Mouse (Mus musculus): ENCODE data around the gene AU015836. TPM values are rescaled to one million over a fixed set of nuclear protein-coding genes. Genes with fewer than 3 reads are reported as not detected.

AU015836 gene
- polyA plus RNA-seq (2014; fragmentation: Nextera tagmentation; extraction: Ambion mirVana), result not detected in 2 replicates

DNA sequence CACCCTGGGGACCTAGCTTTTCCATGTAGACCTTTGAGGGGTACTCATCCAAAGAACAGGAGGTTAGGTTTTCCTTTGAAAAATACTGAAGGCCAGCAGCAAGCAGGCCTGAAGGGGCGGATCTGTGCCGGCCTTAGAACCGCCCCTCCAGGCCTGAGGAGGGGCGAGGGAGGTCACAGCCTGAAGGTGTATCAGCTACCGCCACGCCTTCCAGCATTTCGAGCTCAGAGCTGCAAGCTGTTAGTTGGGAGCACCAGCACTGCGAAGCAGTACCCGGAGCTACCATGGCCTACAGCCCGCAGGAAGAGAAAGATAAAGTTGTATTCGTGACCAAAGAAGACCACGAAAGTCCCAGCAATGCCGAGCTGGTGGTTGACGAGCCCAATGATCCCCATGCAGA, at the start of gene AU015836:
Gene AU015836, plus strand, starts transcription at position 216 of the 400 bp plus-strand sequence.
- WGBS, result 47% methylated on average over 14 of the region's 14 CpGs
- TF ChIP-seq CTCF (IDR thresholded peaks at IDR 0.05; ENCODE audit: low read depth), result no peak
- no peak for ATAC-seq (ENCODE audit: insufficient read depth)
- H3K27ac ChIP-seq (ENCODE audit: low read depth), result no peak within 1 kb of the TSS
- no peaks in the 10 kb centered on the region for H3K9me3 ChIP-seq (ENCODE audit: low read depth, low read length)
- no peak within 1 kb of the TSS for H3K4me2 ChIP-seq
- no peak within 1 kb of the TSS for H3K9ac ChIP-seq
- no peak within 1 kb of the TSS for H3K4me3 ChIP-seq (ENCODE audit: low read depth, low read length)
- DNase-seq, result no peak
- no peaks in the 10 kb centered on the region for H3K27me3 ChIP-seq (ENCODE audit: insufficient read depth, low read length)
- H3K36me3 ChIP-seq (ENCODE audit: insufficient read depth), result no peaks in the 10 kb centered on the region
- no peaks in the 10 kb centered on the region for H3K4me1 ChIP-seq (ENCODE audit: insufficient read depth)

- H3K4me2 ChIP-seq, result no peak overlapping the region
- no peaks in the 10 kb centered on the region for H3K27me3 ChIP-seq (ENCODE audit: insufficient read depth, low read length)
- TF ChIP-seq CTCF (IDR thresholded peaks at IDR 0.05; ENCODE audit: low read depth), result no peak
Measured at GRCm38 (mm10) chrX:93919017-93919416, 49.4 kb upstream of the AU015836 start.

DNA sequence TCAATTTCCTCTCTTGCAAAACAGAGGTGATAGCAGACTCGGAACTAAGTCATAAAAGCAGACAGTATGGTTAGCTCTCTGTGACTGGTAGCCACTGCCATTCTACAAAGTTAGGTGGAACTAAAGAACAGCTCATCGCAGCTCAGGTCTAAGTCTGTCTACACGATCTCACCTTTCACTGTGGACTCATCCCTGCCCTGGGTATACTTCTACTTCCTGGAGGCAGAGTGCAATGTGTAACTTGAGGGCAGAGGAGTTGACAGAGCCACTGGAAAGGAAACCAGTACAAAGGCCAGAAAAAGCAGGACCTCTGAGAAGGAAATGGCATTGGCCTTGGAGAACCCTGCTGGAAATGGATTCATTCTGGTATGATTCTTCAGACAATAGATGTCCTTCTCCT, 40.1 kb upstream of the AU015836 start:
- DNase-seq, result no peak
- WGBS, result 79% methylated on average over 3 of the region's 3 CpGs
- H3K4me2 ChIP-seq, result no peak overlapping the region

More at GRCm38 (mm10) chrX:93919017-93919416, 49.4 kb upstream of the AU015836 start:
- no peak overlapping the region for H3K9ac ChIP-seq
- DNase-seq (no peak), ATAC-seq (ENCODE audit: insufficient read depth) (no peak)
- H3K9me3 ChIP-seq (ENCODE audit: low read depth, low read length), result no peaks in the 10 kb centered on the region; the same call in 1 of the 2 replicates
- no peaks in the 10 kb centered on the region for H3K4me1 ChIP-seq (ENCODE audit: insufficient read depth)
- H3K4me3 ChIP-seq (ENCODE audit: low read depth, low read length), result no peak overlapping the region
- no peak overlapping the region for H3K27ac ChIP-seq (ENCODE audit: low read depth)
- WGBS, result 55% methylated on average over 3 of the region's 3 CpGs
- H3K36me3 ChIP-seq (ENCODE audit: insufficient read depth), result no peaks in the 10 kb centered on the region

DNA sequence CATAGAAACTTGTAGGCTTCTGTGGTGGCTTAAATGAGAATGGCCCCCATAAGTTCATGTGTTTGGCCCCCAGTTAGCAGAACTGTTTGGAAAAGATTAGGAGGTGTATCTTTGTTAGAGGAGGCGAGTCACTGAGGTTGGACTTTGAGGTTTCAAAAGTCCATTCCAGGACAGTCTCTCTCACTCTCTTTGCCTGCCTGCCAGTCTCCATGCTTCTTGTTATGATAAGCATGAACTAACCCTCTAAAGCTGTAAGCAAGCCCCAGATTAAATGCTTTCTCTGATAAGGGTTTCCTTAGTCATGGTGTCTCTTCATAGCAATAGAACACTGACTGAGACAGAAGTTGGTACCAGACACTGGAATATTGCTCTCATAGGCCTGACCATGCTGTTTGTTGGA, 39.7 kb upstream of the AU015836 start:
- Histone ChIP-seq H3K9me3 (ENCODE audit: low read depth, low read length) (no peaks in the 10 kb centered on the region), H3K9ac (no peak overlapping the region), H3K27me3 (ENCODE audit: insufficient read depth, low read length) (no peaks in the 10 kb centered on the region), H3K27ac (ENCODE audit: low read depth) (no peak overlapping the region), H3K4me3 (ENCODE audit: low read depth, low read length) (no peak overlapping the region), H3K36me3 (ENCODE audit: insufficient read depth) (no peaks in the 10 kb centered on the region), H3K4me2 (no peak overlapping the region), H3K4me1 (ENCODE audit: insufficient read depth) (no peaks in the 10 kb centered on the region)
- 60% methylated on average over 1 of the region's 1 CpGs for WGBS
- no peak for TF ChIP-seq CTCF (IDR thresholded peaks at IDR 0.05; ENCODE audit: low read depth)
- no peak for DNase-seq
- no peak for ATAC-seq (ENCODE audit: insufficient read depth)

More for the DNA sequence above, 40.1 kb upstream of the AU015836 start:
- no peaks in the 10 kb centered on the region for H3K4me1 ChIP-seq (ENCODE audit: insufficient read depth)
- TF ChIP-seq CTCF (IDR thresholded peaks at IDR 0.05; ENCODE audit: low read depth), result no peak
- no peak overlapping the region for H3K4me3 ChIP-seq (ENCODE audit: low read depth, low read length)
- no peaks in the 10 kb centered on the region for H3K36me3 ChIP-seq (ENCODE audit: insufficient read depth)
- H3K9ac ChIP-seq, result no peak overlapping the region
- no peaks in the 10 kb centered on the region for H3K27me3 ChIP-seq (ENCODE audit: insufficient read depth, low read length)
- ATAC-seq (ENCODE audit: insufficient read depth), result no peak
- H3K27ac ChIP-seq (ENCODE audit: low read depth), result no peak overlapping the region
- no peaks in the 10 kb centered on the region for H3K9me3 ChIP-seq (ENCODE audit: low read depth, low read length)

DNA sequence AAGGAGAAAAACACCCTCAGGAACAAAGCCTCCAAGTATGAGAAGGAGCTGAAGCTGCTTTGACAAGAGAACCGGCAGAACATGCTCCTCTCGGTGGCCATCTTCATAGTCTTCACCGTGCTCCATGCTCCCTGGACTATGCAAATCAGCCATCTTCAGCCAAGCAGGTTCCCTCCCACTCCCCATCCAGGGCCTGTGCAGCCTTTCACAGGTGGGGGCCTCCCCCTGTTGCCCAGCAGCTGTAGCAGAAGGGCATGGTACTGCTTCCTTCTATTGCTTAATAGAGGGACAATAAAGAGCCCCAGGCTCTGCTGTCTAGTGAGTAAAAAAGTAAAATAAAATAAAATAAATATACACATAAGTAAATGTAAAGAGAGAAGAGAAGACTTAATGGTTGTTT, 36.8 kb upstream of the AU015836 start:
- WGBS, result 82% methylated on average over 3 of the region's 3 CpGs
- no peak for ATAC-seq (ENCODE audit: insufficient read depth)
- no peak for DNase-seq
- Histone ChIP-seq H3K27ac (ENCODE audit: low read depth) (no peak overlapping the region), H3K9ac (no peak overlapping the region), H3K27me3 (ENCODE audit: insufficient read depth, low read length) (no peaks in the 10 kb centered on the region), H3K4me3 (ENCODE audit: low read depth, low read length) (no peak overlapping the region), H3K4me1 (ENCODE audit: insufficient read depth) (no peaks in the 10 kb centered on the region), H3K9me3 (ENCODE audit: low read depth, low read length) (no peaks in the 10 kb centered on the region), H3K36me3 (ENCODE audit: insufficient read depth) (no peaks in the 10 kb centered on the region), H3K4me2 (no peak overlapping the region)
- TF ChIP-seq CTCF (IDR thresholded peaks at IDR 0.05; ENCODE audit: low read depth), result no peak

- H3K4me1 ChIP-seq (ENCODE audit: insufficient read depth), result no peaks in the 10 kb centered on the region
Measured at GRCm38 (mm10) chrX:93956727-93957126, 11.7 kb upstream of the AU015836 start.

GRCm38 (mm10) chrX:93958502-93958901, 10.0 kb upstream of the AU015836 start:
- Histone ChIP-seq H3K9ac (no peak overlapping the region), H3K36me3 (ENCODE audit: insufficient read depth) (no peaks in the 10 kb centered on the region), H3K27ac (ENCODE audit: low read depth) (no peak overlapping the region), H3K27me3 (ENCODE audit: insufficient read depth, low read length) (no peaks in the 10 kb centered on the region), H3K9me3 (ENCODE audit: low read depth, low read length) (no peaks in the 10 kb centered on the region), H3K4me3 (ENCODE audit: low read depth, low read length) (no peak overlapping the region), H3K4me2 (no peak overlapping the region), H3K4me1 (ENCODE audit: insufficient read depth) (no peaks in the 10 kb centered on the region)
- 44% methylated on average over 3 of the region's 3 CpGs for WGBS
- no peak for ATAC-seq (ENCODE audit: insufficient read depth)
- no peak for TF ChIP-seq CTCF (IDR thresholded peaks at IDR 0.05; ENCODE audit: low read depth)
- DNase-seq, result no peak

More at GRCm38 (mm10) chrX:93956727-93957126, 11.7 kb upstream of the AU015836 start:
- Histone ChIP-seq H3K4me3 (ENCODE audit: low read depth, low read length) (no peak overlapping the region), H3K4me2 (no peak overlapping the region), H3K9ac (no peak overlapping the region), H3K27ac (ENCODE audit: low read depth) (no peak overlapping the region), H3K9me3 (ENCODE audit: low read depth, low read length) (no peaks in the 10 kb centered on the region), H3K27me3 (ENCODE audit: insufficient read depth, low read length) (no peaks in the 10 kb centered on the region), H3K36me3 (ENCODE audit: insufficient read depth) (no peaks in the 10 kb centered on the region)
- ATAC-seq (ENCODE audit: insufficient read depth), result peak; percentile 68; the same call in 1 of the 2 replicates
- TF ChIP-seq CTCF (IDR thresholded peaks at IDR 0.05; ENCODE audit: low read depth), result peak; percentile 61
- peak; percentile 60 for DNase-seq
- 30% methylated on average over 1 of the region's 1 CpGs for WGBS

GRCm38 (mm10) chrX:93980341-93980740, 11.9 kb downstream of the AU015836 start:
- no peak overlapping the region for H3K27ac ChIP-seq (ENCODE audit: low read depth)
- H3K9ac ChIP-seq, result no peak overlapping the region
- TF ChIP-seq CTCF (IDR thresholded peaks at IDR 0.05; ENCODE audit: low read depth), result no peak
- no peak overlapping the region for H3K4me2 ChIP-seq
- H3K4me1 ChIP-seq (ENCODE audit: insufficient read depth), result no peaks in the 10 kb centered on the region
- DNase-seq (no peak), ATAC-seq (ENCODE audit: insufficient read depth) (no peak)
- no peaks in the 10 kb centered on the region for H3K27me3 ChIP-seq (ENCODE audit: insufficient read depth, low read length)
- H3K9me3 ChIP-seq (ENCODE audit: low read depth, low read length), result no peaks in the 10 kb centered on the region
- no peaks in the 10 kb centered on the region for H3K36me3 ChIP-seq (ENCODE audit: insufficient read depth)
- H3K4me3 ChIP-seq (ENCODE audit: low read depth, low read length), result no peak overlapping the region
- 90% methylated on average over 26 of the region's 26 CpGs for WGBS

Measured in lung, embryonic 14.5 days (tissue).